Mouse (Mus musculus): ENCODE results near the gene Pmpca.

Gene Pmpca

DNA sequence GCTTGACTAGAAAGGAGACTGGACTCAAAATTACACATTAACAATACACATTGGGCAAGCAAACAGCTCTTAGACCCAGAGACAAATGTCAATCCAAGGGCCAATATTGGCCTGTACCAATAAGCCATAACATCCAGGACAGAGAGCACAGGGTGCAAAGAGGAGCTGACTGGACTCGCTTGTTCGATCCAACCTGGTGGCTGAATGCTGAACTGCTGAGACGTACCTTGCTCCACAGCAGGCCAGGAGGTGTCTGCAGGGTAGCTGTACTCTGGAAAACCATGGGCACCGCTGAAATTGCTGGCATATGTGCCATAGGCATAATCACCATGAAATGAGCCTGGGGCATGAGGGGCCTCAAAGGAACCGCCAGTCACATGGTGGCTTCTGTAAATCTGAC lies 40.7 kb downstream of the Pmpca start:
- no peak for DNase-seq (ENCODE audit: low read depth)

- DNase-seq (ENCODE audit: low read depth) = no peak
Measured at GRCm38 (mm10) chr2:26434791-26435572, 45.8 kb downstream of the Pmpca start.

DNA sequence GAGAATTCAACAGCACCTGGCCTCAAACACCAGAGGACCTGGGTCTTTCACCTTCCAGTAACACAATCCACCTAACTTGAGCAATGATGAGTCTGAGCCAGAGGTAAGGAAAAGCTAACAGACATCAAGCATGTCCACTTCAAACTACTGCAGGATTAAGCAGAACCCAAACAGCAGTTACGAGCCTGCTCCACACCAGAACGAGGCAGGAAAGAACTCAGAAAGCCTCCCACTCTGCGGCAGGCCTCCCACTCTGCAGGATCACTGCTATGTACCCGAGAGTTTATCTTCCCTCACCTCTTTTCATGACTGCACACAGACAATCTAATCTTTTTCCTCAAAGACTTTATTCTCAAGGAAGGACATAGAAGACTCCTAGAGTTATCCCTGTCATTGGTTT lies 48.1 kb downstream of the Pmpca start:
- DNase-seq (ENCODE audit: low read depth) = no peak

DNA sequence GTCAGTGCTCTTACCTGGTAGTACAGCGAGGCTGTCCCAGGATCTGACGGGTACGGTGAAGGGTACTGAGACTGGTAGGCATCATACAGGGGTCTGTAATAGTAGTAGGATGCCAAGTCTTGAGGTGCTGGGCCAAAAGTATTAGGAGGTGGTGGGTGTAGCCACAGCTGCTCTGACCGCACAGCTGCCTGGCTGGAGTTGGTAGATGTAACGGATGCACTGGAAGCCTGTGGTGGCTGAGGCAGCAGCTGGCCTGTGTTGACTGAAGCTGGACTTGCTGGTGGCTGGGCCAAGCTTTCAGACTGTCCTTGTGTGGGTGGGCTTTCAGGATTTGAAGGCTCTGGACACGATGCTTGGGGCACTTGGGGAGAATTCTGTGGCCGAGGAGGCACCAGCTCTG lies 49.2 kb downstream of the Pmpca start:
- no peak for DNase-seq (ENCODE audit: low read depth)

DNA sequence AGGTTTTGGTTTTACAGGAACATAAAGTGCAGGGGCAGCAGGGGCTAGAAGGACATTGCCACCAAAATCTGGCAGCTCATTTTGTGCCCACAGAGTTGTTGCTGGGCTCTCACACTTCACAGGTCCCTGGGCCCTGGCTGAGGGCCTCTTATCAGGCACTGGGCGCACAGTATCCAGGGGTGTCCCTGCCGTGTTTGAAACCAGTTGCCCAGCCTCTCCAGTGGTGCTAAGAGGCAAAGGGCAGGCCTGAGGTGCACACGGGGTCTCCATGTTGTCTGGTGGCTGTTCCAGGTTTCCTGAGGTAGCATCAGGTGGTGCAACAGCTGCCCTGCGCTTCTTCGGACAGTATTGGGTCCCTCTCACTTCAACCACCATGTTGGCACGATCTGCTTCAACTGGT lies 50.5 kb downstream of the Pmpca start:
- DNase-seq (ENCODE audit: low read depth) = no peak

DNA sequence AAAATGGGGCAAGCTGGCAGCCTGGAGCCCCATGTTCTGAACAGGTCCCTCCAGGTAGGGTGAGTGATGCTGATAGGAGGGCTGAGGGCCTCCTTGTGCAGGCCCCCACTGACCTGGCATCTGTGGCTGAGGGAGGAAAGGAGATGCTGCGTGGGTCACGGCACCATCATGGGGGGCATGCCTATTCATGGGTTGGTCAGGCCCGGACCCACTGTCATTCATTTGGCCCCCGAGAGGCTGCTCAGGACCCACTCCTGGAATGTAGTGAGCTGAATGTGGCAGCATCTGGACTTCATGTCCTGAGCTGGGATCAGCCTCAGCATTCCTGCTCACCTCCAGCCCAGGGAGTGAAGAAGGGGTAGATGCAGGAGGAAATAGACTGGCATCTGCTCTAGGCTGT lies 52.1 kb downstream of the Pmpca start:
- no peak for DNase-seq (ENCODE audit: low read depth)

- no peak for DNase-seq (ENCODE audit: low read depth)
Measured at GRCm38 (mm10) chr2:26441688-26442087, 52.5 kb downstream of the Pmpca start.

- DNase-seq (ENCODE audit: low read depth) = no peak
Measured at GRCm38 (mm10) chr2:26442843-26443242, 53.7 kb downstream of the Pmpca start.

GRCm38 (mm10) chr2:26443876-26444275 lies 54.7 kb downstream of the Pmpca start:
- DNase-seq (ENCODE audit: low read depth) = no peak

DNA sequence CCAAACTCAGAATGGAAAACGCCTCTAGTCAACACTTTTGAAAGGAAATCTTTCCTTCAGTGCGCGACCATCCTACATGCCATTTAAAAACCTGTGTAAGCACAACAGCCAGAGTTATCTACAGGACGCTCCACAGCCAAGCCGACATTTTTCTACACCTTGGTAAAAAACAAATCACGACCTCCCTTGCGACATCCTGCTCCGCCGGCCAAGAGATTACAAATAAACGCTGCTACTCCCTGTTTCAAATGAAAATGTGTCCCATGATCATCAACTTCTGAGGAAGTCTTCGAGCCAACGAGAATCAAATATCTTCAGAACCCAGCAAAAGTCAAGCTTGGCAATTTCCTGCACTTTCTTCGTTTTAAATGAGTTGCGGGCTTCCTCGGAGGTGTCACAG lies 55.2 kb downstream of the Pmpca start:
- DNase-seq (ENCODE audit: low read depth) = no peak

GRCm38 (mm10) chr2:26444946-26445665 lies 56.0 kb downstream of the Pmpca start, which contains the start of gene Sec16a:
Gene Sec16a, minus strand, starts transcription at chr2:26445216.
- DNase-seq (ENCODE audit: low read depth) = peak; percentile 100

DNA sequence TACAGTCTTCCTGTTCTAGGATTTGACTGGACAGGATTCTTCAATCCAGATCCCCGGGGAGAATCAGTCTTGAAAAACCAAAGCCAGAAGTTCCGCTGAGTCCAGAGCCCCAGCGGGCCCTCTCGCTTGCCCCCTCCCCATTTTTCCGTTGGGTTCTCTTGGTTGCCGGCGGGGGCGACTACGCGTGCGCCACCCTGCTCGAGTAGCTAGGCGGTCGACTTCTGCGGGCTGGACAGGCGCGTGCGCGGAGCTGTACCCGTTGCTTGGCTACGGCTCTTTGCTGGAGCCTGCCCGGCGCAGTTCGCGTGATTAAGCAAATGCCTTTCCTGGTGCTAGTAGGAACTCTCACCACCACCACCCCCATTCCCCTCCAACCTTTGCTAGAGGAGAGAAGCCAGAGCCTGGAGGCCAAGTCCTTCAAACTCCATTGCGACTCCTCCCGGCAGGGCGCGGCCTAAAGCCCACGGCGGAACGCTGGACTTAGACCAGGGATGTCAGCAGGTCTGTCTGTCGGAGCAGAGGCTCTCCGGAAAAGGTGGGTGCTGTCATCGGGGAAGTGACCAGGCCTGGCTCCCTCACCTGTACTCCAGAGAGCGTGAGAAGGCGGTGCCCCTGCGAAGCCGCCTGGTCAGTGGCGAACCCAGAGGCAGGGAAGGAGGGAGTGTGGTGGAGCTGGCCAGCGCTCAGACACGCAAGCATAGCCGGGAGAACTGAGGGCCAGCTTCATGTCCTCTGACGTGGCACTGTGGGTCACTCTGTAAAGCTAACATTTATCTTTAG lies 56.7 kb downstream of the Pmpca start:
- peak; percentile 80 for DNase-seq (ENCODE audit: low read depth)

- DNase-seq (ENCODE audit: low read depth) = no peak
Measured at GRCm38 (mm10) chr2:26446671-26447070, 57.5 kb downstream of the Pmpca start.
